Mouse (Mus musculus): Measurements from ENCODE around the gene Vwa8.

- TF ChIP-seq ZC3H11A (IDR thresholded peaks at IDR 0.05; ENCODE audit: low read depth, low read length) (no peak), UBTF (IDR thresholded peaks at IDR 0.05; ENCODE audit: low read depth, low read length) (no peak), EP300 (IDR thresholded peaks at IDR 0.05; ENCODE audit: low read length) (no peak), CHD2 (IDR thresholded peaks at IDR 0.05; ENCODE audit: low read length) (no peak), POLR2AphosphoS2 (IDR thresholded peaks at IDR 0.05; ENCODE audit: low read depth, low read length) (no peak)
Measured at GRCm38 (mm10) chr14:79021725-79022124, 172.9 kb downstream of the Vwa8 start.

Data from CH12.LX (cell line).